Mouse (Mus musculus): ENCODE results near the gene Ogg1. TPM values are rescaled to one million over a fixed set of nuclear protein-coding genes. Genes with fewer than 3 reads are reported as not detected.

The Ogg1 gene
- polyA plus RNA-seq (2012; rRNA removed): 20.4 and 30.5 TPM in 2 replicates

DNA sequence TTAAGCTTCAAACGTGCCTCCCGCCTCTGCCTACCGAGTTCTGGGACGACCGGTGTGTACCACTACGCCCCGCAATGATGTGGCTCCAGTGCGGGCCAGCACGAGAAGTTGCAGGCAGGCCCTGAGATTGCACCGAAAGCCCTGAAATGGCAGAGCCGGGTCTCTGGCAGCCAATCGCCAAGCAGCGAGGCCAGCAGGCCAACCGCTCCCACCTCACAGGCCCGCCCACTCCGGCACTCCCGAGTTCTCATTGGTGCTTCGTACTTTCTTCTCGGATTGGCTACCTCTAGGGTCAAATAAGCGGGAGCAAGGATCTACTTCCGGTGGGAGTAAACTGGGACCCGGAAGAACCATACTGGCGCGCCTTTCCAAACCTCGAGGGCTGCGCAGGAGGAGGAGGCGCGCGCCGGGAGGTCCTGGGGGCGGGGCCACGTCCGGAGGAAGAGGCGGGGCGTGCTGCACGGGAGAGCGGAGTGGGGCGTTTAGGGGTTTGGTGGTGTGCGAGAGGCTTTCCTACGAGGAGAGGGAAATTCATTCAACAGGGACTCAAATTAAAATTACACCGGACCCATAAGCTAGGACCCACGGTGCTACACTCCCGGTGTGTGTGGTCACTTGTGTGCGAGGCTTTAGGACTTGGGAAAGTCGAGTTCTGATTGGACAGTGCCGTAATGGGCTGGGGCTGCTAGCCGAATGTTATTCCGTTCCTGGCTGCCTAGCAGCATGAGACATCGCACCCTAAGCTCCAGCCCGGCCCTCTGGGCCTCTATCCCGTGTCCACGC lies at the start of gene Ogg1:
Gene Ogg1 (plus strand): TSS at position 440 of the 783 bp plus-strand sequence.
- DNase-seq (ENCODE audit: low read depth): peak; percentile 92

DNA sequence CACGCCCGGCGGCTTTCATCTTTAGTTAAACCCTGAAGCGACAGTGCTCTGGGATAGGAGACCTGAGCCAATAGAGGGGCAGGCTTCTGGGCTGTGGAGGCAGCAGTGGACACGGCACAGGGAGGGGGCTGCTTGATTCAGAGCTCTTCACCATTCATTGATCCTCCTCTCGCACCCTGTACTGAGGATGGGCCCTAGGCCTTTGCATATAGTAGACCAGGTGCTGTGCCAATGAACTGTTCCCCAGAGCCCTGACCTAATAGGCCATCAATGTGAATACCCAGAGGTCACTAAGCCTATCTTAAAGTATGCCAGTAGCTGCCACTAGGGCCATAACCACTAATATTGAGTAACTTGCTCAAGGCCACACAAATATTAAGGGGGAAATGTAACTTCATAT lies 45.1 kb upstream of the Ogg1 start:
- no peak for DNase-seq (ENCODE audit: low read depth)

DNA sequence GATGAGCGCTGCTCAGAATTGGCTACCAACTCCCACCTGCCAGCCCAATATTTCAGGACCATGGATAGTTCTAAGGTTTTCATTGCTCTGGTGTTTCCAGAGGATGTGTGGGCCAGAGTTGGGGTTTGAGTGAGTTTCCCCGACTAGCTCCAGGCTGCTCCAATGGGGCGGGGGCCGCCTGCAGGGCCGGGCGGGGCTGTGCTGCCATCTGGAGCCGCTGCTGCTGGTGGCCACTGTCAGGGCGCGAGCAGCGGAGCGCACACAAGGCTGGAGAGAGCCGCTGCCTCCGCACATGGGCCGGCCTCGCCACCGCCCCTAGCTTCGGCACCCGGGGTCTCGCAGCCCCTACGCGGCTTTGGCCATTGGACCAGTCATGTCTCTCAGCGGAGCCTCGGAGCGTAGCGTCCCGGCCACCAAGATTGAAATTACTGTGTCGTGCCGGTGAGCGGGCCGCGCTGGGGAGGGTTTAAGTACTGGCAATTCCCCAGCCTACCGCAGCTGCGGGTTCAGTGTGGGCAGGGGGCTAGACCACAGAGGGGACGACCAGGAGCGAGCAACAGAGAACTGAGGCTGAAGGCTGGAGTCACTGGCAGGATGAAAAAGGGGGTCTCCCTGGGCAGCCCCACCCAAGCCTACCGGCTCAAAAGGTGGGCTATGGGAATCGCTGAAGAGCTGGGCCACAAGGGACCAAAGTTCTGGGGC lies 44.5 kb upstream of the Ogg1 start, which contains the start of gene Cpne9:
Gene Cpne9 (plus strand): TSS at position 207 of the 702 bp plus-strand sequence.
- no peak for DNase-seq (ENCODE audit: low read depth)

DNA sequence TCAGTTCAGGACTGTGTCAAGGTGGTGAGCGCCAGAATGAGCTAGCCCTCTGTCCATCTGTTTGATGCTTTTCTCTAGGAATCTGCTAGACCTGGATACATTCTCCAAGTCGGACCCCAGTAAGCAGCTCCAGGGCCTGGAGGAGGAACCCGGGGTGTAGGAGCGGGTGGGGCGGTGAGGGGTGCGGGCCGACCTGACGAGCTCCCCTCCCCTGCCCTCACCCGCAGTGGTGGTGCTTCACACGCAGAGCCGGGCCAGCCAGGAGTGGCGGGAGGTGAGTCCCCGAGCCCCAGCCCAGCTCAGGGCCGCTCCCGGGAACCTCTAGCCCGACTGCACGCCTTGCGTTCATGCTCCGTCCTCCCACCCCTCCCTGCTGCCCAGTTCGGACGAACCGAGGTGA lies 43.8 kb upstream of the Ogg1 start:
- DNase-seq (ENCODE audit: low read depth): no peak

DNA sequence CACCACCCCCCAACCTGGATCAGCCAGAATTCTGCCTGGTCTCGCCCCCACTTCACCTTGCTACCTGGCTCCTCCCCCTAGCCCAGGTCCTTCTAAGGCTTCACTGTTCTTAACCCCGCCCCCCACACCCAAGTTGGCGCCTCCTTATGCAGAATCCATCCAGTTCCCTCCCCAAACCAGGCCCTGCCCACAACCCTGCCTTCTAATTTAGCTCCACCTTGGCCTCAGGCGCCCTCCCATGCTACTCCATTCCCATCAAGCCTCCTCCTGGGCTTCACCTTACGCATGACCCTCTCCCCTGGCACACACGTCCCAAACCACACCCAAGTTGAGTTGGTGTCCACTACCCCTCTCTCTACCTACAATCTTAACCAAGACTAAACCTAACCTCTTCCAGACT lies 43.3 kb upstream of the Ogg1 start:
- no peak for DNase-seq (ENCODE audit: low read depth)

- no peak for DNase-seq (ENCODE audit: low read depth)
Observed at GRCm38 (mm10) chr6:113284931-113285330, 41.8 kb upstream of the Ogg1 start.

- no peak for DNase-seq (ENCODE audit: low read depth)
Observed at GRCm38 (mm10) chr6:113286316-113286715, 40.5 kb upstream of the Ogg1 start.

DNA sequence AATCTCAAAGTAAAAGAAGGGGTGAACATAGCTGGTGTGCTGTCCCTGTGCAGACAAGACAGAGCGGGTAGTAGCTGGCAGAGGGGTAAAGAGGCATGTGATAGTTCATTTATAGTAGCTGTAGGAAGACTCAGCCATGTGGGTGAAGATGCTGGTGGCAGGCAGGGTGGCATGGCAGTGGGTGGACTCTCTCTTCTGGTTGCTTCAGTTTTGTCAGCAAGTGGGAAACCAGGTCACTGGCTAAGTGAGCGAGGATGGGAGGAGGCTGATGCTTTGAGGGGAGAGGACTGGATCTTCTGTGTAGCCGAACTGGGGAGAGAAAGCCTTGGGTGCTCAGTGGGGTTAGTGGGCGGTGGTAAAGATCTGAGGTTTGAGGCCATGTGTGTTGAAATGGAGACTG lies 39.5 kb upstream of the Ogg1 start:
- no peak for DNase-seq (ENCODE audit: low read depth)

GRCm38 (mm10) chr6:113289346-113289745 lies 37.4 kb upstream of the Ogg1 start:
- DNase-seq (ENCODE audit: low read depth): no peak

DNA sequence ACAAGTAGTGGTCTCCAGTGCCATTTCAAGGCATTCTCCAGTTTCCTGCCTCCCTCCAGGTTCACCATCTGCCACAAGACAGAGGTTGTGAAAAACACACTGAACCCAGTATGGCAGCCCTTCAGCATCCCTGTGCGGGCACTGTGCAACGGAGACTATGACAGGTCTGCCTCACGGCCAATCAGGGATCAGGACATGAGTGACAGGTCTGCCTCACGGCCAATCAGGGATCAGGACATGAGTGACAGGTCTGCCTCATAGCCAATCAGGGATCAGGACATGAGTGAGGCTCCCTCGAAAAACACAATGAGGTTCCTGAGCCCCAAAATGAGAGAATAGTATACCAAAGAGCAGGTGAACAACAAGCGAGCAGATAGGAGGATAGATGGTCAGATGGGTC lies 36.4 kb upstream of the Ogg1 start:
- DNase-seq (ENCODE audit: low read depth): no peak

DNA sequence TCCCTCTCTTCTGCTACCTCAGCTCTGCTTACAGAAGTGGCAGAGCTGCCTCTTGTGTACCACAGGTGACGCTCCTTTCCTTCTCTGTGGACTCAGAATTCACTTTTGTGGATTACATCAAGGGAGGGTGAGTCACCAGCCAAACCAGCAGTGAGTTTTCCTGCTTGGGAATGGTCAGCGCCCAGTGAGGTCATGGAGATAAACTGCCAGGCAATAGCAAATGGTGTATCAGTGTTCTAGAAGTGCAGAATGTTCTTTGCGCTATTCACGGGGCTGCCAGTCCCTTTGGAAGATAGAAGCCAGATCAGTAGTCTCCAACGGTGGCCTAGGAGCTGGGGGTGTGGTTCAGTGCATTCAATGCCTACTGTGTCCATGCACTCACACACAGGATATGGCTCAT lies 33.8 kb upstream of the Ogg1 start:
- no peak for DNase-seq (ENCODE audit: low read depth)

DNA sequence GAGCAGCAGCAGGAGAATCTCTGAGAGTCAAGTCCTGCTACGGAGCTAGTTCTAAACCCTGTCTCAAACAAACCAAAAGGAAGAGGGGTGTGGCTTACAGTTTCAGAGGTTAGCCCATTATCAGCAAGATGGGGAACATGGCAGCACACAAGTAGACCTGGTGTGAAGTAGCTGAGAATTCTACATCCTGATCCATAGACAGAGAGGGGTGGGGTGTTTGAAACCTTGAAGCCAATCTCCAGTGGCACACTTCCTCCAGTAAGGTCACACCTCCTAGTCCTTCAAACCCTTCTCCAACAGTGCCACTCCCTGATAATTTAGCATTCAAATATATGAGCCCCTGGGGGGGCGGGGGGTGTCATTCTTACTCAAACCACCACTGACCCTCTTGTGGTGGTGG lies 30.7 kb upstream of the Ogg1 start:
- no peak for DNase-seq (ENCODE audit: low read depth)

DNA sequence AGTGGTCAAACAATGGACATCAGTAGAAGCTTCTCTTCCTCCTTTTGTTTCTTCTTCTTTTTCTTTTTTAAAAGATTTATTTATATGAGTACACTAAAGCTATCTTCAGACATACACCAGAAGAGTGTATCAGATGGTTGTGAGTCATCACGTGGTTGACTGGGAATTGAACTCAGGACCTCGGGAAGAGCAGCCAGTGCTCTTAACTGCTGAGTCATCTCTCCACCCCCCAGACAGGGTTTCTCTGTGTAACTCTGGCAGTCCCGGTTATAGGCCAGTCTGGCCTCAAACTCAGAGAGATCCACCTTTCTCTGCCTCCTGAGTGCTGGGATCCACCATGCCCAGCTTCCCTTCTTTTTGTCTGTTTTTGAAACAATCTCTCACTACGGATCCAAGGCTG lies 30.1 kb upstream of the Ogg1 start:
- no peak for DNase-seq (ENCODE audit: low read depth)

DNA sequence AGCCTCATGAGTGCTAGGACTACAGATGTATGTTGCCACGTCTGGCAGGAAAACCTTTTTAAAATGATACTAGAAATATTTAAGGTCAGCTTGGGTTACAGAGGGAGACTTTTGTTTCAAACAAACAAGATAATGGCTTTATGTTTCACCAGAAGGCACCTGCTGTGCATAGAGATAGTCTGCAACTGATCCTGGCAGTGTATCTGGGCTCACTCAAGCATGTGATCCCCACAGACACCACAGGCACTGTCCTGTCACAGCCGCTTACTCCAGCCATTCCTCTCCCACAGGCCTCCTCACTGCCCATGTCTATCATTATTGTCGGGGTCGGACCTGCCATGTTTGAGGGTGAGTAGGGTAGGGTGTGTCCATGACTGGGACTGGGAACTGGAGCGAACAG lies 25.4 kb upstream of the Ogg1 start:
- DNase-seq (ENCODE audit: low read depth): no peak

DNA sequence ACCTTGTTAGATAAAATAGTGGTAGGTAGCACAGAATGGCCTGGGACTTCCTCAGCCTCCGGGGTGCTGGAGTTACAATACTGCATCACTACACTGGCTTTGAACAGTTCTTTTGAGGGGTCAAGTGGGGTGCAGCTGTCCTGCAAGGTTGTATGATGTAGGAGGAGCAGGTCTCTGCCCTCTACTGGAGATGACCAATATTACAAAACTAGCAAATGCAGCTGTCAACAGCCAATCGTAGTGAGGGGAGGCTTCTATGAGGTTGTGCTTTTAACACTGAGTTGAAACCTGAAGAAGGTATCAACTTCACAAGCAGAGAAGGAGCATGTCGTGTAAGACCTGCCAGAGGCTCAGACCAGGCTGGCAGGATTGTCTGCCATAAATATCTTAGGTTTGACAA lies 24.5 kb upstream of the Ogg1 start:
- no peak for DNase-seq (ENCODE audit: low read depth)

DNA sequence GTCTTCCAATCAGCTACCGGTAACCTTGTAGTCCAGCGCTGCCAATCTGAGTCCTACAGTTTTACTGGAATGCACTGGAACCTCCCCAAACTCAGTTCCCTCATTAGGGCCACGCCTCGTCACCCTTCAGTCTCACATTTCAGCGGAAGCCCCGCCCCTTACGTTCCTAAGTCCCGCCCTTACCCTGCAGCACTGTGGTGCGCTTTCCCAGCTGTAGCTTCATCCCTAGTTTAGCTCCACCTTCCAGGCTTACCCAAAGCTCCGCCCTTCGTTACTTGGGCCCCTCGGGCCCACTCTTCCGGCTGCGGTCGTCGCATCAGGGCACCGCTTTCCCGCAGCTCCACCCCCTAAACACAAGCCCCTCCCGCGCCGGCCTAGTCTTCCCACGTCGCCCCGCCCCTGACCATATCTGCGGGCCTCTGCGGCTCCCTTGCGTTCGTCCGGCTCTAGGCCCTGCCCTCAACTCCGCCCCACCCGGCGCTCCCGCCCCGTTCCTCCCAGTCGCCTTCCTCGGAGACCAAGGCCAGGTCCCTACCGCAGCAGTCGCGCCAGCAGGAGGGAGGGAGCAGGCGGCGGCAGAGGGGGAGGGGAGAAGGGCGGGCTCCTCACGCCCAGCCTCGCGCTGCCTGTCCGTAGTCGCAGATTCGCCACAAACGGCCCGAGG lies 20.3 kb upstream of the Ogg1 start:
- peak; percentile 91 for DNase-seq (ENCODE audit: low read depth)

- DNase-seq (ENCODE audit: low read depth): no peak
Observed at GRCm38 (mm10) chr6:113306986-113307349, 19.8 kb upstream of the Ogg1 start, which contains the start of gene Brpf1. TSS of gene Brpf1 (plus strand) at chr6:113307137.

DNA sequence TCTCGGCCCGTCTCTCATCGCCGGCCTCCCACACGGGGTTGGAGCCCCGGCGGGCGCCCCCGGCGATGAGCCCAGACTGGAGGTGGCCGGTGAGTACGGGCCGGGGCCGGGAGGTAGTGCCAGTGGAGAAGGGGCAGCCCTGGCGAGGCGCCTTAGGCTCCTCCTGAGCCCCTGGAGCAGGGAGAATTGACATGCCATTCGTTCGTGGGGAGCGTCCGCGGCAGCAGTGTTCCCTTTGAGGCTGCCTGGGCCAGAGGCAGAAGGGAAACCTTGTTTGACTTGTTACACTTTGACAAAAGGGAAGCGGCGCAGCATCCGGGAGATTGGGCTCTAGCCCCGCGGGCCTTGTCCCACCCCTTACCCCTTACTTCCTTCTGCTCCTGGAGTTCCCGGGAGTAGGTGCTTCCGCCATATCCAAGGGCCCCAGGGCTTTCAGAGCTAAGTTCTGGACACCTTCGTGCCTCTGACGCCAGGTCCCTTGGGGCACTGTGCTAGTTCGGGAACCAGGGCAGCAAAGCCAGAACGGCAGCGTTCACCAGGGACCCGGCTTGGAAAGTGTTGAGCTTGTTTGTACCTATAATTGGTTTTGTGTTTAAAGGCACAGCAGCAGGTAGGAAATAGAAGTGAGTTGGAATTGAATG lies 19.2 kb upstream of the Ogg1 start:
- no peak for DNase-seq (ENCODE audit: low read depth)

GRCm38 (mm10) chr6:113308141-113308540 lies 18.6 kb upstream of the Ogg1 start:
- DNase-seq (ENCODE audit: low read depth): no peak

- no peak for DNase-seq (ENCODE audit: low read depth)
Observed at GRCm38 (mm10) chr6:113315972-113316371, 10.8 kb upstream of the Ogg1 start.

- no peak for DNase-seq (ENCODE audit: low read depth)
Observed at GRCm38 (mm10) chr6:113329396-113329795, 2.6 kb downstream of the Ogg1 start.

DNA sequence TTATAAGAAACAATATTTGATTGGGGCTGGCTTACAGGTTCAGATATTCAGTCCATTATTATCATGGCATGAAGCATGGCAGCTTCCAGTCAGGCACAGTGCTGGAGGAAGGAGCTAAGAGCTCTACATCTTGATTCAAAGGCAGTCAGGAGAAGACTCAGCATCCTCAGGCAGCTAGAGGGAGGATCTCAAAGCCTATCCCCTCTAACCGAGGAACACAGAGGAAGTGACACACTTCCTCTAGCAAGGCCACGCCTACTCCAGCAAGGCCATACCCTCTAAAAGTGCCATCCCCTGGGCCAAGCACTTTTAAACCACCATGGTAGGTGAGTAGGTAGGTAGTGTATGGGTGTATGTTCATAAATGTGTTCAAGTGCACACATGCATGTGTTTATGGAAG lies 3.8 kb downstream of the Ogg1 start:
- no peak for DNase-seq (ENCODE audit: low read depth)
